Mouse (Mus musculus): ENCODE data around the gene Lpin1. TPM values are rescaled to one million over a fixed set of nuclear protein-coding genes. Genes with fewer than 3 reads are reported as not detected.

Lpin1 gene
- polyA plus RNA-seq, 1 experiment from 2014 or later: 11.6 TPM

GRCm38 (mm10) chr12:16550983-16551454 lies 59.7 kb downstream of the Lpin1 start:
- H3K36me3 ChIP-seq (ENCODE audit: control insufficient read depth, insufficient read depth, low read length): peaks cover 51% of the 10 kb centered on the region
- H3K9ac ChIP-seq (ENCODE audit: low read length): no peak overlapping the region; the same call in 1 of the 2 replicates
- WGBS: 53% methylated on average over 12 of the region's 12 CpGs
- peak overlapping the region; percentile 50; the same call in 1 of the 2 replicates for H3K27ac ChIP-seq (ENCODE audit: low read depth, low read length)
- H3K4me2 ChIP-seq (ENCODE audit: low read length): no peak overlapping the region
- DNase-seq (ENCODE audit: low spot score) (peak; percentile 76), ATAC-seq (peak; percentile 76)
- no peaks in the 10 kb centered on the region for H3K27me3 ChIP-seq (replicated peaks; ENCODE audit: control insufficient read depth, insufficient read depth, low read length)
- no peak overlapping the region for H3K4me3 ChIP-seq (ENCODE audit: low read depth, low read length)
- peaks cover 10% of the 10 kb centered on the region; the same call in 1 of the 2 replicates for H3K4me1 ChIP-seq (ENCODE audit: control insufficient read depth, insufficient read depth, low read length)
- H3K9me3 ChIP-seq (replicated peaks; ENCODE audit: control insufficient read depth, low read length): no peaks in the 10 kb centered on the region

GRCm38 (mm10) chr12:16548824-16549375 lies 61.9 kb downstream of the Lpin1 start:
- DNase-seq (ENCODE audit: low spot score) (no peak), ATAC-seq (no peak)
- Histone ChIP-seq H3K9me3 (replicated peaks; ENCODE audit: control insufficient read depth, low read length) (no peaks in the 10 kb centered on the region), H3K4me2 (ENCODE audit: low read length) (no peak overlapping the region), H3K27me3 (replicated peaks; ENCODE audit: control insufficient read depth, insufficient read depth, low read length) (no peaks in the 10 kb centered on the region), H3K4me3 (ENCODE audit: low read depth, low read length) (no peak overlapping the region), H3K9ac (ENCODE audit: low read length) (no peak overlapping the region), H3K27ac (ENCODE audit: low read depth, low read length) (no peak overlapping the region), H3K36me3 (ENCODE audit: control insufficient read depth, insufficient read depth, low read length) (peaks cover 70% of the 10 kb centered on the region), H3K4me1 (ENCODE audit: control insufficient read depth, insufficient read depth, low read length) (peaks cover 10% of the 10 kb centered on the region; the same call in 1 of the 2 replicates)
- 81% methylated on average over 12 of the region's 12 CpGs for WGBS

- Histone ChIP-seq H3K4me2 (ENCODE audit: low read length) (no peak overlapping the region), H3K9me3 (replicated peaks; ENCODE audit: control insufficient read depth, low read length) (no peaks in the 10 kb centered on the region), H3K27ac (ENCODE audit: low read depth, low read length) (no peak overlapping the region), H3K27me3 (replicated peaks; ENCODE audit: control insufficient read depth, insufficient read depth, low read length) (no peaks in the 10 kb centered on the region), H3K9ac (ENCODE audit: low read length) (no peak overlapping the region), H3K4me3 (ENCODE audit: low read depth, low read length) (no peak overlapping the region), H3K36me3 (ENCODE audit: control insufficient read depth, insufficient read depth, low read length) (peaks cover 75% of the 10 kb centered on the region), H3K4me1 (ENCODE audit: control insufficient read depth, insufficient read depth, low read length) (no peaks in the 10 kb centered on the region)
- DNase-seq (ENCODE audit: low spot score) (no peak), ATAC-seq (no peak)
- 95% methylated on average over 5 of the region's 5 CpGs for WGBS
Observed at GRCm38 (mm10) chr12:16541606-16542005, 69.2 kb downstream of the Lpin1 start.

GRCm38 (mm10) chr12:16540712-16541111 lies 70.1 kb downstream of the Lpin1 start:
- no peak for DNase-seq (ENCODE audit: low spot score)
- peaks cover 70% of the 10 kb centered on the region for H3K36me3 ChIP-seq (ENCODE audit: control insufficient read depth, insufficient read depth, low read length)

GRCm38 (mm10) chr12:16539965-16540661 lies 70.7 kb downstream of the Lpin1 start:
- no peak for DNase-seq (ENCODE audit: low spot score)
- Histone ChIP-seq H3K4me1 (ENCODE audit: control insufficient read depth, insufficient read depth, low read length) (no peaks in the 10 kb centered on the region), H3K4me3 (ENCODE audit: low read depth, low read length) (no peak overlapping the region), H3K36me3 (ENCODE audit: control insufficient read depth, insufficient read depth, low read length) (peaks cover 66% of the 10 kb centered on the region), H3K27me3 (replicated peaks; ENCODE audit: control insufficient read depth, insufficient read depth, low read length) (no peaks in the 10 kb centered on the region), H3K27ac (ENCODE audit: low read depth, low read length) (no peak overlapping the region), H3K4me2 (ENCODE audit: low read length) (no peak overlapping the region), H3K9me3 (replicated peaks; ENCODE audit: control insufficient read depth, low read length) (no peaks in the 10 kb centered on the region), H3K9ac (ENCODE audit: low read length) (no peak overlapping the region)
- ATAC-seq: no peak
- WGBS: 94% methylated on average over 5 of the region's 5 CpGs

More at GRCm38 (mm10) chr12:16540712-16541111, 70.1 kb downstream of the Lpin1 start:
- no peak overlapping the region for H3K9ac ChIP-seq (ENCODE audit: low read length)
- no peaks in the 10 kb centered on the region for H3K9me3 ChIP-seq (replicated peaks; ENCODE audit: control insufficient read depth, low read length)
- no peak overlapping the region for H3K27ac ChIP-seq (ENCODE audit: low read depth, low read length)
- no peaks in the 10 kb centered on the region for H3K27me3 ChIP-seq (replicated peaks; ENCODE audit: control insufficient read depth, insufficient read depth, low read length)
- 88% methylated on average over 8 of the region's 8 CpGs for WGBS
- no peaks in the 10 kb centered on the region for H3K4me1 ChIP-seq (ENCODE audit: control insufficient read depth, insufficient read depth, low read length)
- ATAC-seq: no peak
- no peak overlapping the region for H3K4me2 ChIP-seq (ENCODE audit: low read length)
- no peak overlapping the region for H3K4me3 ChIP-seq (ENCODE audit: low read depth, low read length)

GRCm38 (mm10) chr12:16533331-16533828 lies 77.4 kb downstream of the Lpin1 start:
- peak; percentile 84 for ATAC-seq
- 17% methylated on average over 4 of the region's 4 CpGs for WGBS
- peaks cover 15% of the 10 kb centered on the region for H3K36me3 ChIP-seq (ENCODE audit: control insufficient read depth, insufficient read depth, low read length)
- peak; percentile 92 for DNase-seq (ENCODE audit: low spot score)
- H3K4me2 ChIP-seq (ENCODE audit: low read length): no peak overlapping the region
- H3K9ac ChIP-seq (ENCODE audit: low read length): no peak overlapping the region
- no peaks in the 10 kb centered on the region for H3K27me3 ChIP-seq (replicated peaks; ENCODE audit: control insufficient read depth, insufficient read depth, low read length)
- H3K4me3 ChIP-seq (ENCODE audit: low read depth, low read length): no peak overlapping the region
- H3K9me3 ChIP-seq (replicated peaks; ENCODE audit: control insufficient read depth, low read length): no peaks in the 10 kb centered on the region
- H3K27ac ChIP-seq (ENCODE audit: low read depth, low read length): no peak overlapping the region
- no peaks in the 10 kb centered on the region; the same call in 1 of the 2 replicates for H3K4me1 ChIP-seq (ENCODE audit: control insufficient read depth, insufficient read depth, low read length)

- no peaks in the 10 kb centered on the region for H3K27me3 ChIP-seq (replicated peaks; ENCODE audit: control insufficient read depth, insufficient read depth, low read length)
- no peak for DNase-seq (ENCODE audit: low spot score)
- ATAC-seq: peak; percentile 41; the same call in 1 of the 2 replicates
- no peak overlapping the region for H3K9ac ChIP-seq (ENCODE audit: low read length)
- H3K27ac ChIP-seq (ENCODE audit: low read depth, low read length): no peak overlapping the region
- H3K4me1 ChIP-seq (ENCODE audit: control insufficient read depth, insufficient read depth, low read length): no peaks in the 10 kb centered on the region; the same call in 1 of the 2 replicates
- H3K36me3 ChIP-seq (ENCODE audit: control insufficient read depth, insufficient read depth, low read length): peaks cover 10% of the 10 kb centered on the region
- H3K4me3 ChIP-seq (ENCODE audit: low read depth, low read length): no peak overlapping the region
- H3K9me3 ChIP-seq (replicated peaks; ENCODE audit: control insufficient read depth, low read length): no peaks in the 10 kb centered on the region
- no peak overlapping the region for H3K4me2 ChIP-seq (ENCODE audit: low read length)
- 34% methylated on average over 7 of the region's 7 CpGs for WGBS
Observed at GRCm38 (mm10) chr12:16532860-16533230, 77.9 kb downstream of the Lpin1 start.

GRCm38 (mm10) chr12:16531956-16532859 lies 78.6 kb downstream of the Lpin1 start:
- ATAC-seq (peak; percentile 40), DNase-seq (ENCODE audit: low spot score) (peak; percentile 31)
- Histone ChIP-seq H3K4me3 (ENCODE audit: low read depth, low read length) (no peak overlapping the region), H3K9me3 (replicated peaks; ENCODE audit: control insufficient read depth, low read length) (no peaks in the 10 kb centered on the region), H3K9ac (ENCODE audit: low read length) (no peak overlapping the region), H3K27ac (ENCODE audit: low read depth, low read length) (no peak overlapping the region), H3K27me3 (replicated peaks; ENCODE audit: control insufficient read depth, insufficient read depth, low read length) (no peaks in the 10 kb centered on the region), H3K4me1 (ENCODE audit: control insufficient read depth, insufficient read depth, low read length) (no peaks in the 10 kb centered on the region; the same call in 1 of the 2 replicates), H3K4me2 (ENCODE audit: low read length) (no peak overlapping the region), H3K36me3 (ENCODE audit: control insufficient read depth, insufficient read depth, low read length) (peaks cover 5% of the 10 kb centered on the region; the same call in 1 of the 2 replicates)
- WGBS: 64% methylated on average over 15 of the region's 15 CpGs
